Mouse (Mus musculus): ENCODE results near the gene Pln.

Pln gene

GRCm38 (mm10) chr10:53367265-53367664 is 29.8 kb downstream of the Pln start:
- no peak for DNase-seq

- DNase-seq, result no peak
These were observed 36.6 kb downstream of the Pln start for GRCm38 (mm10) chr10:53373885-53374578.

GRCm38 (mm10) chr10:53377096-53377495 is 39.6 kb downstream of the Pln start:
- DNase-seq, result peak in 1 of 2 experiments; percentile 22

- DNase-seq, result no peak
These were observed 40.8 kb downstream of the Pln start for GRCm38 (mm10) chr10:53378296-53378695.

GRCm38 (mm10) chr10:53378981-53379708 is 41.7 kb downstream of the Pln start:
- peak; percentile 55 to 72 for DNase-seq

GRCm38 (mm10) chr10:53379709-53380106 is 42.2 kb downstream of the Pln start, which contains the start of gene Cep85l:
Gene Cep85l, minus strand, starts transcription at chr10:53379947.
- peak; percentile 89 to 92 for DNase-seq

GRCm38 (mm10) chr10:53382696-53383365 is 45.4 kb downstream of the Pln start:
- DNase-seq, result no peak

GRCm38 (mm10) chr10:53384896-53385295 is 47.4 kb downstream of the Pln start:
- DNase-seq, result no peak

- DNase-seq, result no peak
These were observed 48.0 kb downstream of the Pln start for GRCm38 (mm10) chr10:53385438-53385837.

- DNase-seq, result no peak
These were observed 50.9 kb downstream of the Pln start for GRCm38 (mm10) chr10:53388227-53388920.

GRCm38 (mm10) chr10:53394923-53395629 is 57.6 kb downstream of the Pln start:
- no peak for DNase-seq

Data from cerebellum, adult 18-20 months (tissue).